Mouse (Mus musculus) embryonic fibroblast, embryonic 13.5 days (primary cell): Measurements from ENCODE around the gene Cped1.

ENCODE experiments used
- CTCF ChIP-seq: IDR thresholded peaks from 2 replicates; pipeline ENCODE4 v1.5.1; 2011; ENCODE audit warnings: mild to moderate bottlenecking, control low read depth, low read length, moderate library complexity, borderline replicate concordance; ENCODE audit not compliant: insufficient read depth
- POLR2A ChIP-seq: IDR thresholded peaks from 2 replicates; pipeline ENCODE4 v1.6.1; 2011; ENCODE audit warnings: low read depth, mild to moderate bottlenecking, control low read depth, low read length, moderate library complexity

DNA sequence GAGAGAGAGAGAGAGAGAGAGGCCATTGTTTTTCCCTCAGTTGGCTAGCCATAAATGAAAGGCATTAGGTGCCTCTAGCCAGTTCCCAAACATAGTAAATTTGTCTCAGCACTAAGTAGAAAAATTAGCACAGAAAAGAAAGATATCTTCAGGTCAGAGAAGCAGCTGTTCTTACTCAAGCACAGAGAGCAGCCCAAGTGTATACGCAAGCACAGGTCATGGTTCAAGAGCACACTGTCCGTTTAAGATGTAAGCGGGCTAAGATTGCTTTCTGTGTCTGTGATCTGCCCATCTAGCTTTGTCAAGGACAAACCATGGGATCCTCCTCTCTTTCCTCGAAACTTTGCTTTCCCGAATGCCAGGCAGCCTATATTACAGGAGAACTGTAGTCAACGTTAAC lies 249.4 kb downstream of the Cped1 start:
- TF ChIP-seq POLR2A (no peak), CTCF (no peak)
